Mouse (Mus musculus) heart, postnatal 25 days (tissue): Measurements from ENCODE around the gene Usp32. TPM values are rescaled to one million over a fixed set of nuclear protein-coding genes. Genes with fewer than 3 reads are reported as not detected.

Source experiments
- DNase-seq: peaks from one replicate; pipeline ENCODE4 v3.0.0; 2022; ENCODE audit warnings: low spot score
- intact Hi-C: fragments of 180-260 bp; cut with DNase I; formaldehyde crosslinking; loops from one replicate; pipeline ENCODE4 v1.15.1; 2025
- total RNA-seq, 2 experiments: library from RNA; stranded (reverse); gene quantifications; 2 replicates each; pipeline ENCODE4 v1.2.3; 2021

Gene Usp32
- total RNA-seq, 2 experiments from 2014 or later, result 21.0 to 22.8 TPM

GRCm38 (mm10) chr11:84995241-84995640, 144.7 kb downstream of the Usp32 start:
- DNase-seq, result no peak
- intact Hi-C loops, result no loop called here

GRCm38 (mm10) chr11:84992996-84993395, 147.0 kb downstream of the Usp32 start:
- intact Hi-C loops, result no loop called here
- DNase-seq, result no peak

- intact Hi-C loops, result no loop called here
- DNase-seq, result no peak
Measured at GRCm38 (mm10) chr11:84988341-84988919, 151.5 kb downstream of the Usp32 start.

DNA sequence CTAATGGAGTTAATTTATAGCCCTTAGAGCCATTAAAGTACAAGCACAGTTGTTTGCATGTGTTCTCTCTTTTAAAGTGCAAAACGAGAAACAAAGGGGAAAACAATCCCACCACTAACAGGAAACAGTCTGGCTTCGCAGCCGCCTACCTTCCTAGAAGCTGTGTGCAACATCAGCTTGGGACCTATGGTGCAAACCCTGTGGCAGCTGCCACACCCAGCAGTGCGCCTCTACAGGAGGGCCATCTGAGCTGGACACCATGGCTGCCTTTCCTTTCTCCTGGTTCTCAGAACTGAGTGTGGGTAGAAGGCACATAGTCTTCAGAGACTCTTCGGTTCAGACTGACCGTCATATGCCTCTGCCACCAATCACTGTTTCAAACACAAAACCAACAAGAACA, 154.5 kb downstream of the Usp32 start:
- no peak for DNase-seq
- intact Hi-C loops, result no loop called here

DNA sequence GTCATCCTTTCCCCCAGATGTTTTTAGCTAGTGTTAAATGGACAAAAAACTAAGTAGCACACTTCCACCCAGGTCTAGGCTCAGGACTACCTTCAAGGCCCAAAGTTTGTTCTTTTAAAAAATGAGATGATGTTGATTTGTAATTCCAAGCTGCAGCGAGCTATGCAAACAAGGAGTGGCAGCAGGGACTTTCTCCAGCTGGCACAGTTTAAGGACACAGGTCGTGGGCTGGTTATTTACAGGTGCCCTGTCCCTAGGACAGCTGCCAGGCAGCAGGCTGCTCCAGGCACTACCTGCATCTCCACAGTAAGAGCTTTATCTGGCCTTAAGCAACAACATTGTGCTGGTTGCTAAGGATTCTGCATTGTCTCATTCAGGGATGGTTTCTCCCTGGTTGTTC, 159.3 kb downstream of the Usp32 start:
- intact Hi-C loops, result no loop called here
- no peak for DNase-seq

GRCm38 (mm10) chr11:84979351-84979750, 160.6 kb downstream of the Usp32 start:
- intact Hi-C loops, result loop anchor here (2.0 to 5.0 kb wide), 2 partner anchors 37 to 61 kb away; no protein-coding TSS in a partner anchor
- DNase-seq, result no peak

DNA sequence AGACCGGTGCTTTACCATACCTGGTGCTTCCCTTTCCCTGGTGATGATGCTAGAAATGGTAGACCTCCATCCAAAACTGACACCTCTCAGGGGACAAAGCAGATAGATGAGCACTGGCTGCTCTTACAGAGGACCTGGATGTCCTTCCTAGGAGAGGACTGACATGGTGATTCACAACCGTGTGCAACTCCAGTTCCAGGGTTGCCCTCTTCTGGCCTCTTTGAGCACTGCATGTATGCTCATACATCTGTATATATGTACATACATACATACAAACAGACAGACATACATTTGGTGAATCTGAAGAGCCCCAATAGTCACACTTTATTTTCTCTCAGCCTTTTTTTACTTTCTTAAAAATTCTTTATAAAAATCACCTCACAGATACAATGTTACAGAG, 161.8 kb downstream of the Usp32 start:
- no peak for DNase-seq
- intact Hi-C loops, result loop anchor here (2.0 to 5.0 kb wide), 2 partner anchors 36 to 59 kb away; no protein-coding TSS in a partner anchor

GRCm38 (mm10) chr11:84977385-84977952, 162.5 kb downstream of the Usp32 start:
- peak; percentile 41 for DNase-seq
- intact Hi-C loops, result loop anchor here (5.0 kb wide), 1 partner anchor 35 kb away; no protein-coding TSS in a partner anchor

GRCm38 (mm10) chr11:84976706-84977105, 163.3 kb downstream of the Usp32 start:
- no peak for DNase-seq
- intact Hi-C loops, result loop anchor here (5.0 kb wide), 1 partner anchor 34 kb away; no protein-coding TSS in a partner anchor

DNA sequence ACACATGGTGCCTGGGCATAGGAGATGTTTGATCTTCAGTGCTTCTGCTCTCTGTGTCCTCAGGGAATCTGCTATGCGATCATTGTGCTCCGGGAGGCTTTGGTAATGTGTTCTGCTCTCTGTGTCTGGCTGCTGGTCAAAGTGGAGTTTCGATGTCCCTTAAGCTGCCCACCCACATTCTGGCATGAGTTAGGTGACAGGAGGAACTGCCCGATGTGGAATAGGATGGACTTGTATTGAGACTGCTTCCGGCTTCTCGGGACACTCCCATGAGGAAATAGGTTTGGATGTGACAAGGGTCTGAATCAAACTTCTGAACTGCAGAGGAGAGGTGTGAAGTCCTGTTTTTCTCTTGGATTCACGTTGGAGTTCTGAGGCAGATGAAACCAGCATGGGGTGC, 165.4 kb downstream of the Usp32 start:
- intact Hi-C loops, result no loop called here

GRCm38 (mm10) chr11:84973661-84974060, 166.3 kb downstream of the Usp32 start:
- DNase-seq, result no peak

More for the DNA sequence above, 165.4 kb downstream of the Usp32 start:
- no peak for DNase-seq

DNA sequence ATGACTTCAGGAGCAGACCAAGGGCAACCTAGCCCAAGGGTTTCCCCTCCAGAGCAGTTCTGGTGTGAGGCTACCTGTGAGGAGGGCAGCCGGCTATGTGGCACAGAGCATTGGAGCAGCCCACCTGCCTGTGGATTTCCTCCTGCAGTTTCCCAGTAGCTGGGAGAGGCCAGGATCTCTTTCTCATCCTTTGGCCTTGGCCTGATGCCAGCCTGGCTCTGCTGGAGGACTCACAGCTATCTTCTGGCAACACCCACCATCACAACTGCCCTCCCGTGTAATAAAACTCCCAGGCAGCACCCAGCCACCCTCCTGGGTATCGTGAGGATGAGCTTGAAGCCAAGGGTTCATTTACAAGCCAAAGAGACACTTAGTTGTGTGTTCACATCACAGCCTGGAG, 167.9 kb downstream of the Usp32 start:
- DNase-seq, result no peak

More at GRCm38 (mm10) chr11:84973661-84974060, 166.3 kb downstream of the Usp32 start:
- intact Hi-C loops, result no loop called here

GRCm38 (mm10) chr11:84968775-84969174, 171.2 kb downstream of the Usp32 start:
- intact Hi-C loops, result no loop called here
- peak; percentile 69 for DNase-seq

More for the DNA sequence above, 167.9 kb downstream of the Usp32 start:
- intact Hi-C loops, result no loop called here

- no peak for DNase-seq
- intact Hi-C loops, result no loop called here
Measured at GRCm38 (mm10) chr11:84968309-84968708, 171.7 kb downstream of the Usp32 start.

- intact Hi-C loops, result no loop called here
- no peak for DNase-seq
Measured at GRCm38 (mm10) chr11:84967113-84967512, 172.8 kb downstream of the Usp32 start.

DNA sequence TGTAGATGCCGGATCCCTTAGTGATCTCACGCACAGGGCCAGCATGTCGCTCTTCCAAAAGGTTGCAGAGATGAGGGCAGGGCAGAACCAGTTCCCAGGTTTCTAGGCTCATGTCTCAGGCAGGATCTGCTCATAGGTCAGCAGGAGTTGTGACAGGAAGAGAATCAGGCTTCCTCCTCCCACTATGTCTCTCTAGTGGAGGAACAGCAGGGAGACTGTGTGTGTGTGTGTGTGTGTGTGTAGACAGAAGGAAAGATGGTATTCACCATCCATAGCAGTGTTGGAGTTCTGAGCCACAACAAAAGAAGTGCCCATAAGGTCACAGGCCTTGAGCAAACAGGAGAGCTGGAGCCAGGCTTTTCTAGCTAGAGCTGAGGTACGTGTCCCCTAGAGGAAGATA, 173.3 kb downstream of the Usp32 start:
- intact Hi-C loops, result no loop called here
- no peak for DNase-seq

DNA sequence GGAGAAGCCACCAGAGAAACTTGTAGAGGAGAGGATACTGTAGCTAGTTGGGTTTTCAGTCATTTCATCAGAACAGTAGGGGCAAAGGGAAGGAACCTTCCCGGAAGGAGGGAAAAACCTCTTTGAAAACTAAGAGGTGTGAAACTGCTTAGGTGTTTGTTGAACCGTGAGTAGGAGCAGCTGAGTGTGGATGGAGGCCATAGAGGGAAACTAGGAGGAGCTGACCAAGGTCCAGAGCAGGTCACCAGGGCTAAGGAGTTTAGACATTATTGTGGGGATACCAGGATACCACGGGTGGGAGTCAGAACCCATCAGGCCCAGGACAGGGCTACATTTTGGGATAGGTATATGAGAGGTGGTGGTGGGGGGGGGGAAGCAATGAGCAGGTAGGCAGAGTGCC, 176.4 kb downstream of the Usp32 start:
- intact Hi-C loops, result no loop called here
- DNase-seq, result no peak

DNA sequence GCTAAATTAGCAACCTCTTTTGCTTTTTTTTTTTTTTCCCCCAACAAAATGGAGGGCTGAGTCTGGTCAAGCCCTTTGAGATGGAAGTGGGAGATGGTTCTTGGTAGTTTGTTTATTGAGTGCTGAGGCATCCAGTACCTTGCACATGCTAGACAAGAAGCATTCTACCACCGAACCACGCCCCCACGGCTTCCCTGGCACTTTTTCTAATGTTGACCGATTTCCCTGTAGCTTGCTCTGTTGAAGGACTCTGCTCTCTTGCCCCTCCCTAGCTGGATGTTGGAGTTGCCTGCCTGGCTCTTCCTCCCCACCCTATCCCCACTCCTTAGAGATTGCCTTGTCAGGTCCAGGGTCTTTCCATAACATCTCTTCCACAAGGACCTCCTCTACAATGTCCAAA, 177.4 kb downstream of the Usp32 start:
- intact Hi-C loops, result no loop called here
- no peak for DNase-seq

- intact Hi-C loops, result no loop called here
Measured at GRCm38 (mm10) chr11:84961571-84961970, 178.4 kb downstream of the Usp32 start.

DNA sequence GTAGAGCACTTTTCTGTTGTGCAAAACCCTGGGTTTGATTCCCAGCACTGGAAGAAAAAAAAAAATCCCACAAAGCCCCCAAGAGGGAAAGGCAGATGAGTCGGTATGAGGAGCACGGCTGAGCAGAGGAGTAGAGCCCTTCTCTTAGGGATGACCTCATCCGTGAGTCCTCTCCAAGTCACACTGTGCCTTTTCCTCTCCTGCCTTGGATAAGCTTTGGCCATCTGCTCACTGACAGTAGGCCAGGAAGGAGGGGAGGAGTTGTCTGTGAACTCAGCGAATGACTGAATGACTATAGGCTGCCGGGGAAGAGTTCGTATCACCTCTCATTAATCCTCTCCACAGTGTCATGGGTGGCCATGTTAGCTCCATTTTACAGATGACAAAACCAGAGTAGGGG, 179.2 kb downstream of the Usp32 start:
- intact Hi-C loops, result no loop called here
- DNase-seq, result no peak

More at GRCm38 (mm10) chr11:84961571-84961970, 178.4 kb downstream of the Usp32 start:
- DNase-seq, result no peak

DNA sequence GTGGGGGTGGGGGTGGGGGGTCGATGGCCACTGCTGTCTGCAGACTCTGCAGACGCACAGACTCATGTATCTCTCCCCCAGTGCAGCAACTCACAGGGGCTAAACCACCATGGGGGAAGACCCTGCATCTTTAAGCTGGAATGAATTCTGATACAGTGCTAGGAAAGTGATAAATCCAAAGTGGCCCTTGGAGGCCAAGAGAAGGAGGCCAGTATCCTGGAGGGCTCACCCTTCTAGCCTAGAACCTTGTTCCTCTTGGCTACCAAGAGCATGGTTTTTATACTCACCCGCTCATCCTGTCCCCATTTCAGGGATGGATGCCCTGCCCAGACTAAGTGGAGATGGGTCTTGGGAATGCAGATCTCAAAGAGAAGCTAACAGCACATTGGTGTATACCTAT, 179.7 kb downstream of the Usp32 start:
- intact Hi-C loops, result no loop called here
- DNase-seq, result no peak
